Mouse (Mus musculus) monocyte, adult 5-6 weeks (primary cell): ENCODE data around the gene Zfp574. TPM values are rescaled to one million over a fixed set of nuclear protein-coding genes. Genes with fewer than 3 reads are reported as not detected.

ENCODE experiments used
- ATAC-seq: fragments of 153-309, 156-312 bp; replicated peaks from 2 replicates; pipeline ENCODE4 v1.8.0; 2017; ENCODE audit warnings: mild to moderate bottlenecking; ENCODE audit not compliant: low TSS enrichment, insufficient number of reproducible peaks, severe bottlenecking, poor library complexity, low FRiP score
- total RNA-seq: library from RNA; stranded (forward); fragments of 200-1000, 200-491, 200-594 nt; gene quantifications from 3 replicates; pipeline ENCODE4 v1.2.3, GENCODE M21; 2017

Zfp574 gene
- total RNA-seq, 1 experiment from 2014 or later: 3.4 TPM

DNA sequence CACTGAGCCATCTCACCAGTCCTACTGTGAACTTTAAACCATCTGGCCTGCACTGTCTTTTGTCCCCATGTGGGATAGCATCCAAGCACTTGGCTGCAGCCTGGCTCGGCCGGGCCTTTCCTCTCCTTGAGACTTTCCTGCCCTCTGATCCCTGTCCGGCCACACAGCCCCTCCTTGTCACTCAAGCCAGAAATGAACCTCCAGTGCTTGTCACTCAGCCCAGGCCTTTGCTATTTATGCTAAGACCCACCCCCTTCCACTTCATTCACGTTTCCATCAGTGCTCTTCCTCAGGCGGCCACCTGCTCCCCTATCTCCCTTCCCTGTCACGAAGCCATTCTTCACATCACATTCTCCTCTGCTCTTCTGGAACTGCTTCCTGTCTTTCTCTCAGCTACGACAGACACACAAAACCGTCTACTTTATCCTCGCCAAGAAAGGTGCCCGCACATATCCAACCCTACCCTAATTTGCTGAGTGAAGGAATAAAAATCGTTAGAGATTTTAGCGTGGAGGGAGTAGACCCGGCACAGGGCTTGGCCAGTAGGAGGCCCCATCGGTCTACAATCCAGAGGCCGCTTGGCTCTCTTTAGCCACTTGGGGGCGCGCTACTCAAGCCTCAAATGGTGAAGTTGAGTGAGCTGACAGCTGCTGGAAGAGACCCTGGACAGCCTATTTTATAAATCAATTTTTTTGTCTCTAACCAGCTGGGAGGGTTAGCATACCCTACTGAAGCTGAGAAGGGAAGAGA lies 33.2 kb downstream of the Zfp574 start:
- peak; percentile 60 for ATAC-seq

DNA sequence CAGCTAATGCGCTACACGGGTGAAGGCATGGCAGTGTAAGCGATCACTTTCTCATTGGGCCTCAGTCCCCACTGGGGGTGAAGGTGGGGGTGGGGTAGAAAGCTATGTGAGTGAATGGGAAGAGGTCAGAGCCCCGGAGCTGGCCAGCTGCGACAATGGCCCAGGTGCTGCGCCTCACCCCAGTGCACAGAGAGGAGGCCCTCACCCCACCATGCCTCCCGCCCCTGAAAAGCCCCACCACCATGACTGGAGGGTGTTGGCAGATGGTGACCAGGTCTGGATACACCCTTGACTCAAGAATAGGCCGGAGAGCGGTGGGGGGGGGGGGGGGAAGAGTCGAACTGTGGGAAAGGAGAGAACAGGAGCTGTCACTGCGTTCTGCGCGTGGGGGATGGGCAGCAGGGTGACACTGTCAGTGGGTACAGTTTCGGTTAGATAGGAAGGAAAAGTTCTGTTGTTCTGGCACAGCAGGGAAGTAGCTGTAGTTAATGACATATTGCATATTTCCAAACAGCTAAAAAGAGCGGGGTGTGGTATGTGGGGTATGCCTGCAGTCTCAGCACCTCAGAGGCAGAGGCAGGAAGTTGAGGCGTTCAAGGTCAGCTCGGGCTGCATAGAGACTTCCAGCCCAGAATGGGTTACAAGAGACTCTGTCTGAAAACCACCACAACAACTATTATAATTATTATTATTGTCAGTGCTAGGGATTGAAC lies 34.6 kb downstream of the Zfp574 start:
- peak; percentile 70 for ATAC-seq

DNA sequence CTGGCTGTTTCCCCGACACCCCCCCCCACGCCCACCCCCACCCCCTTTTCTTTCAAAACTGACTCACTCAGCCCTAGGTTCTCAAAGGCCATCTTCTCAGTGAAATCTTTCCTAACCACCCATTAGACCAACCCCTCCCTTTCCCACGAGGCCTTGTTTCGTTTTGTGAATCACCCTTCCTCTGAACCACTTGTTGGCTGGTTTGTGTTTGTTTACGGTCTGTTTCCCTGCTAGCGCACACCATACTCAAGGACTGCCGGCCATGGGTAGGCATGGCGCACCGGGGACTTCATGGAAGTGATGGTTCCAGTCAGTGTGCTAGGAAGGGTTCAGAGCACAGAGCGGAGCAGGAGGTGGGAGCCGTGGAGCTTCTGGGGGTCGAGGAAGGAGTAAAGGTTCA lies 37.0 kb downstream of the Zfp574 start:
- peak; percentile 59 for ATAC-seq

DNA sequence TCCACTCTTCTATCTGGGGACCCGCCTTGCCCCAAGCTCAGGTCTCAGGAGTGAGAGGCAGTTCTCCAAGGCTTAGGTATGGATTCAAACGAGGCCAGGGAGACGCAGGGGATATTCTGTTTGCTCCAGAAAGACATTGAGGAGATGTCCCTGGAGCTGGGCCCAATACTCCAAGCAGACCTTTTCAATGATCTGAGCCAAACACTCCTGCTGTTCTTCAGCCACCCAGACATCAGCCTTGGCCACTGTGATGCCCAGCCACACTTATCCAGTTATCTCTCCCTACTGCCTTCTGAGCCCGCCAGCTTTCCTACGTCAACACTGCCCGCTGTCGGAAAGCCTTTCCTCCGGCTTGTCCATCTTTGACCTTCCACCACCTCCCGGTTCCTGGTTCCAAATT lies 38.0 kb downstream of the Zfp574 start:
- no peak for ATAC-seq

DNA sequence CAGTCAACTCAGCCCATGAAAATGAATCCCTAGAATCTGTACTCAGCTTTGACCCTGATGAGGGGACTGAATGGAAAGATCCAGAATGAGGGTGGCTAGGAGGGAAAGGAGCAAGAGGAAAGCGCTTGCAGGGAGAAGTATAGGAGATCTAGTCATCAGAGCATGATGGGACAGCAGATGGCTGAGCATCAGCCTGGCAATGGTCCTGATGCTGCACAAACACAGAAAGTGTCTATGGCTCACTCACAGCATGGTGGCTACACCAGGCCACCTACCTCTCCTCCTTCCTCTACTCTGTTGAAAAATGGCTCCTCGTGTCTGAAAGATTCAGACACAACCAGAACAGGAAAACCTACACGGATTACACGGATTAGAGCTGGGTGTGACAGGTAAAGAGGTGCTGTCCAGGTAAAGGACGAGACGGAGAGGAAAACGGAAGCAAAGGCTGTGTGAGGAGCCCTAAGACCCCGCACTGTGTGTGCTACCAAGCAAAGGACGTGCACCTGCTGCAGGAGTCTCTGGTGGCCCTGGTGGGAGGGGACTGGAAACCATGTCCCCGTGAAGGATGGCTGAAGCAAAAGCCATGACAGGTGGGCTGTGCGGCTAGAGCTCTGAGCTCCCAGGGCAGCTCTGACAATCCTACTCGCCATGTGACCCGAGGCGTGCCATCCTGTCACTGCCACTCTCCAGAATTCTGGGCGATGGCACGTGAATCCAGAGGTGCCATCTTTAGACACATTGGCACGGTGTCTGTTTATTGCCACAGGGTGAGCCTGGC lies 40.0 kb downstream of the Zfp574 start:
- no peak for ATAC-seq

DNA sequence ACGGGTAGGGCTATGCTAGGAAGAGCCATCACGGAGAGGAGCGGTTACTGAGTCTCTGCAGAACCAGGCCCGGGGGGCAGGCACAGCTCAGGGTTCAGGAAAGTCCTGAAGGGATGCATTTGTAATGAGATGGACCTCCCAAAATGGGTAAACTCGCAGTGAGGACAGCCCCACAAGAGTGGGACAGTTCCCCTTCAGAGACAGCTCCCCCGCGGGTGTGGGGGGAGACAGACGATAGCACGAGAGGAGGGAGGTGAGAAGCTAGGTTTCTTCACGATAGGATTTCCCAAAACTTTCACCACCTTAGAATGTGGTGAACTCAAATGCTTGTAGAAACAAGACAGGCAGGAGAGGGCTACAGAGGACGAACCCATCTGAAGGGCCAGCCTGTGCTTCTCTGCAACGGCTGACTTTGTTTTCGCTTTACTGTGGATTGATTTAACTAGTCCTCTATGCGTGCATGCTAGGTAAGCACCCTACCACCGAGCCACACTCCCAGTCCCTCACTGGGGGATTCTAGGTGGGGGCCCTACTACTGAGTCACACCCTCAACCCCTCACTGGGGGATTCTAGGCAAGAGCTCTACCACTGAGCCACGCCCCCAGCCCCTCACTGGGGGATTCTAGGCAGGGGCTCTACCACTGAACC lies 40.7 kb downstream of the Zfp574 start:
- no peak for ATAC-seq

DNA sequence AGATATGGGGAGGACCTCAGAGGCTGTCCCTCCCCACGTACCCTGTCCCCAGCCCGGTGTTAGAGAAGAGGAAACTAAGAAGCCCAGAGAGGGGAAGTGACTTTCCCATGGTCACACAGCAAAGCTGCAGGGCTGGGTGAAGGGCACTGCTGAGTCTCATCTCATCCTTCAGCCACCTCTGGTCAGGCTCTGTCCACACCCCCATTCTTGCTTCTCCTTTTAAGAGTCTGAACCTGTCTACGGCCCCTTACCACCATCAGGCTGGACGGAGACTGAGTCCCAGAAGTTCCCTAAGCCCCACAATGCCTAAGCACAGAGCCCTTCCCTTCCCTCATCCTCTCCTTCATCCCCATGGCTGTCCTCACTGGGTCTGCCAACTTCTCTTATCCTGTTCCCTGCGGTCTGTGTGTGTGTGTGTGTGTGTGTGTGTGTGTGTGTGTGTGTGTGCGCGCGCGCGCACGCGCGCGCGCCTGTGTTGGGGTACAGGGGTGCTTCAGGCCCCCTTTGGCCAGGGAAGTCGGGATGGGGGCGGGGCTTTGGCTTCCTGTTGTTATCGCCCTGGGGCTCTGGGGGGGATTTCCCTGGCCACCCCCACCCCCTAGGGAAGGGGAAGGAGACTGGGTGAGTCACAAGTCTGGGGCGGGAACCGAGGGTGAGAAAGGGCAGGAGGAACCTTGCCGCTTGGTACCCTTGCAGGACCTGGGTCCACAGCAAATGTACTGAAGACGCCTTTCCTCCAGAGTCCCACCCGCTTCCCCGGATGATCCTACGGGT lies 47.9 kb downstream of the Zfp574 start:
- peak; percentile 82 for ATAC-seq

DNA sequence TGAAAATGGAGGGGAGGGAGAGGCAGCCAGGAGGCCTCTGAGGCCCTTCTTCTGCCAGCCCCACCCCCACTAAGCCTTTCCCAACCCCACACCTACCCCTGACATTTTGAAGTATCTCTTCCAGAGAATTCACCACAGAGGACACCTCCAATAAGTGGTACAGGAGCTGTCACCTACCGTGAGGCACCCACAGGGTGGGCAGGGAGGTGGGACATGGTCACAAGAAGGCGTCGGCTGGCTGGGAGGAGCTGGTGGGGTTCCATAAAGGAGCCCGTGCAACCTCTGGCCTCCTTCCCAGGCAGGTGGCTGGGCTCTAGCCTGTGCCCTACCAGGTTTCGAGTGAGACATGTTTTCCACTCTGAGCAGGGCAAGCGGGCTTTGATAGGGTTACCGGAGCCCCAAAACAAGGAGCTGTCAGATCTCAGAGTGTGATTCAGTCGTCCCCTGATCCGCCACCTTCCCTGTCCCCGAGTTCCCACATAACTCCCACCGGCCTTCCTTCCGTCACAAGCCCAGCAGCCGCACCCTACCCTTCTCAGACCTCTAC lies 48.9 kb downstream of the Zfp574 start:
- ATAC-seq: 0 out of 2 replicates have a peak, but pooled peaks have one; percentile 3

DNA sequence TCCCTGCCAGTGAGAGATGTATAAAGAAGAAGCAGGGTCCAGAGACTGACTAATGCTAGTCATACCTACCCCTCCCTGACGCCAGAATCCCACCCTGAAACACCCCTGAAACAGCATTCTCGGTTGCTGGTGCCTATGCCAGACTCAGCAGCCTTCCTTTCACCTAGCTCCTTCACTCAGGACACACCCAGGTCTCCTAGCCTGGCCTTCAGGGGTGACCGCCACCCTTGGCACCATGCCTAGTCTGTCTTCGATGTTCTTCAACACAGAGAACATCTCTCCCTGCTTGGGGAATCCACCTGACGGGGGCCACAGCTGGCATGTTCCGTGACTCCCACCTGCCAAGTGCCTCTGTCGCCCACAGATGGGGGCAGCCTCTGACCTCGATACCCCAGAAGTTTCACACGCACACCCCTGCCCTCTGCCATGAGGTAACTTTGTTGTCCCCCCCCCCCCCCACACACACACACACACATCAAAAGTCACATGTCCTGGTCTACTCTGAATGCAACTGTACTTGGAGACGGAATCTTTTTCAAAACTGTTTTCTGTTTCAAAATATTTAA lies 53.4 kb downstream of the Zfp574 start:
- no peak for ATAC-seq

DNA sequence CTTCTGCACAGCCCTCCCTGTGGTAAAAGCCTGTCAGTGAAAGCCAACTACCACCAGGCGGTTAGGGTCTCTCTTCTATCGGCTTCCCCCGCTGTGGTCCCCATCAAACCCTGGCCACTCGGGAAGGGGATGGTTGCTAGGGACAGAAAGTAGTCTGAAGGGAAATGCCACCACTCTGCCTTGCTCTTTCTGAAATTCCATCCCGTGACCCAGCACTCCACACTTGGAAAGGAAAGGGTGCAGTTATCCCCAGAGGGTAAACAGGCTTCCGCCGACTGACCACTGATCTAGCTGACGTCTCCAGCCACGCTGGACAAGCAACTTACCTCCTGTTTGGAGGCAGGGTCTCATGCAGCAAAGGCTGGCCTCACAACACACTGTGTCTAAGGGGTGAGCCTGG lies 55.6 kb downstream of the Zfp574 start:
- no peak for ATAC-seq

DNA sequence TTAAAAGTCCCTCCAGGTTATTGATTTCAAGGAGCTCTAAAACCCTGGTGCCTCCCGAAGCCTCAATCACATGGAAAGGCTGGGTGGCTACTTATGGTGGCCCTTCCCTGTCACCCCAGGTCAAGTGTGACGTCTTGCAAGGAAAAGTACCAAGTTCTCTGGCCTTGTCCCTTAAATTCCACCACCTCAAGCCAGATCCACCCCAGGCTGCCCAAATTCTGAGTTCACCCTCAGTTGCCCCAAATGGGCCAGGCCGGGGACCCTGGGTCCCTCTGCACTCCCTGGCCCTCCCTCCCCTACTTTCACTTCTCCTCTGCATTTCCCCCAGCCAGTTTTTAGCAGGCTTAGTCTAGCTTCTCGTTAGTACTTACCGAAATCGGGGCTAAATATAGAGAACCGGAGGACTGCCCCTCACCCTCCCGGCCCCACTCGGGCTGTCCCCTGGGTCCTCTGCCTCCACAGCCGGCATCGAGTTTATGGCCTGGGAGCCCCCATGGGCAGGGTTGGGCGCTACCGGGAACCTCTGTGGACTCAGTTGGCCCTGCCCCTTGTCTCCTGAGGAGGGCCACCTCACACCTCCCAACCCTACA lies 57.1 kb downstream of the Zfp574 start:
- peak; percentile 30 for ATAC-seq

DNA sequence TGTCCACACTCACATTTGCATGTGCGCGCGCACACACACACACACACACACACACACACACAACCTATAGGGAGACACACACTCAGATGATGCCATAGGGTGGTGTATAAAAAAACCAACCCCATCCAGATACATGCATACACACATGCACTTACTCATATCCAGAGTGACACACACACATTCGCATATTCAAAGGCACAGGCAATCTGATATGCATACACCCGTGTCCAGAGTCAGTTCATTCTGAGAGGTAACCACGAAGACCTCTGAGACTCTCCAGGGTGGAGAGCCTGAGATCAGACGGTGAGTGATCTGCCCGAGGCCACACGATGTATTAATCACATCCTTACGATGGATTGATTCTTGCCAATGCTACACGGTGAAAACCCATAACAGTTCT lies 58.2 kb downstream of the Zfp574 start:
- ATAC-seq: peak; percentile 12; the same call in 1 of the 2 replicates

DNA sequence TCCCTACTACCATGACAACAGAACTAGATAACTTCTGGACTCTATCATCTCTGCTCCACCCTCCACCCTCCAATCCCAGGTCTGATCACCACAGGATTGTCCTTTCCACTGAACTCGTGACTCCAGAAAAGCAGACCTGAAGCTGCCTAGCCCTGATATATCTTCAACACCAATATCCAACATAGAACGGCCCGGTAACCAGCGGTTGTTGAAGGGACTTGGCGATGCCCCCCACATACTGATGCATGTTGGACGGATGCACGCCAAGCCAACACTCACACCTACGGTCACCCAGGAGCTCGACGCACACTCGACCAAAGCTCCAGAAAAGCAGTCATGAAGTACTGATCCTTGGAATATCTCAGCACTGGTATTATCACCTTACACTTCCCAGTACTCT lies 58.9 kb downstream of the Zfp574 start:
- ATAC-seq: no peak

DNA sequence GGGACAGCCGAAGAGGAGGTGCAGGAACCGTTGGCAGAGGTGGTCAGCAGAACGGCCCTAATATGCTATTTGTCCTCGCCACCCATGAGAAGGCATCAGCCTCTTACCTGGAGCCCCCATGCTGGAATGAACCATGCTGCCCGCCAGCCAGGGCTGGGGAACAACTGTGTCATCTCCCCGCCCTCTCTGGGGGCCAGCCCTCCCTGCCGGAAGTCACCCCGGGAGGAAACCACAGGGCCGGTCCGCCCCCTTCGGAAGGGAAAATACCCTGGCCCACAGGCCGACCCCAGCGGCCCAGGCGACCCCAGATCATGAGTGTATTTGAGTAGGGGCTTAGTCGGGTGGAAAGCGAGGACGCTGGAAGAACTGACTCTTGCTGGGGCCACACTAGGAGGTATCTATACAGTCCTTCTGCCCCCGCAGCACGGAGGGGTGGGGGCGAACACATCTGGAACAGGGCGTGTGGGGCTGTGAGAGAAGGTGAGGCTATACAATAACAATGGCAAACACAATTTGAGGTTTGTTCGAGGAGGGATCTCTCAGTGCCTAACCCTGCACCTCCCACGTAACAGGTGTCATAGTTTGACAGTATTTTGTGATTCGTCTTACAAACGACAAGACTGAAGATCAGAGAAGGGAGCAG lies 60.1 kb downstream of the Zfp574 start:
- peak; percentile 48 for ATAC-seq
